Mouse (Mus musculus) liver, embryonic 14.5 days (tissue): ENCODE measurements at regions not wholly inside any gene's neighbourhood (a gene's known extent, or its start where the extent isn't known, plus 50 kb on each side); places are given as distances from the start of the nearest gene placed in this dataset.

Experiments
- CTCF ChIP-seq: IDR thresholded peaks from 2 replicates; pipeline ENCODE4 v1.5.1; 2016; ENCODE audit warnings: antibody characterized with exemption, low read depth, control low read depth
- EP300 ChIP-seq: IDR thresholded peaks from 2 replicates; pipeline ENCODE4 v1.6.1; 2016; ENCODE audit warnings: antibody characterized with exemption, low read depth

GRCm38 (mm10) chr3:148343256-148343632, 647.1 kb downstream of the Adgrl2 start:
- TF ChIP-seq EP300, result no peak
- TF ChIP-seq CTCF, result no peak
